Mouse (Mus musculus) spleen, postnatal 0 days (tissue): ENCODE data around the gene Krtap4-16. TPM values are rescaled to one million over a fixed set of nuclear protein-coding genes. Genes with fewer than 3 reads are reported as not detected.

ENCODE experiments used
- polyA plus RNA-seq: library from polyadenylated mRNA; unstranded; fragments of >200 nt; fragmentation: Nextera tagmentation; extraction: Ambion mirVana; gene quantifications from 2 replicates; pipeline ENCODE4 v1.2.1, GENCODE M21; 2015

Gene Krtap4-16
- polyA plus RNA-seq = not detected in 2 replicates

GRCm38 (mm10) chr11:99851508-99851907, at the start of gene Krtap4-16:
Gene Krtap4-16, minus strand, starts transcription at chr11:99851608.

GRCm38 (mm10) chr11:99878887-99879286, 27.5 kb upstream of the Krtap4-16 start, which contains the start of gene Gm11567:
Gene Gm11567, plus strand, starts transcription at chr11:99879187.

GRCm38 (mm10) chr11:99873089-99873488, 21.7 kb upstream of the Krtap4-16 start, which contains the start of gene Krtap9-1:
Gene Krtap9-1, plus strand, starts transcription at chr11:99873389.

GRCm38 (mm10) chr11:99864176-99864575, 12.8 kb upstream of the Krtap4-16 start, which contains the start of gene Gm11559:
Gene Gm11559, plus strand, starts transcription at chr11:99864476.

GRCm38 (mm10) chr11:99857617-99858016, 6.2 kb upstream of the Krtap4-16 start, which contains the start of gene Gm11568:
Gene Gm11568, plus strand, starts transcription at chr11:99857917.

GRCm38 (mm10) chr11:99837966-99838365, 13.4 kb downstream of the Krtap4-16 start, which contains the start of gene 2300003K06Rik:
Gene 2300003K06Rik, minus strand, starts transcription at chr11:99838066.

GRCm38 (mm10) chr11:99815566-99815965, 35.8 kb downstream of the Krtap4-16 start, which contains the start of gene Gm11564:
Gene Gm11564, minus strand, starts transcription at chr11:99815666.

GRCm38 (mm10) chr11:99809792-99810191, 41.6 kb downstream of the Krtap4-16 start, which contains the start of gene Krtap4-13:
Gene Krtap4-13, minus strand, starts transcription at chr11:99809892.

GRCm38 (mm10) chr11:99804346-99804745, 47.1 kb downstream of the Krtap4-16 start, which contains the start of gene Gm11554:
Gene Gm11554, minus strand, starts transcription at chr11:99804446.

Other genes starting within 250 kb of the Krtap4-16 start
- not detected in 2 replicates for gene Gm11938, start 248.3 kb downstream of the Krtap4-16 start, polyA plus RNA-seq
- not detected in 2 replicates for gene Gm11937, start 241.4 kb downstream of the Krtap4-16 start, polyA plus RNA-seq
- gene Krtap2-4, start 236.8 kb downstream of the Krtap4-16 start, polyA plus RNA-seq = not detected in 2 replicates
- not detected in 2 replicates for gene Gm11562, start 231.2 kb downstream of the Krtap4-16 start, polyA plus RNA-seq
- gene Krtap4-1, start 223.4 kb downstream of the Krtap4-16 start, polyA plus RNA-seq = not detected in 2 replicates
- not detected in 2 replicates for gene Krtap4-2, start 216.5 kb downstream of the Krtap4-16 start, polyA plus RNA-seq
- not detected in 2 replicates for gene Krtap4-7, start 207.5 kb downstream of the Krtap4-16 start, polyA plus RNA-seq
- gene Gm11555, start 201.4 kb downstream of the Krtap4-16 start, polyA plus RNA-seq = not detected in 2 replicates
- gene Gm11563, start 192.6 kb downstream of the Krtap4-16 start, polyA plus RNA-seq = not detected in 2 replicates
- not detected in 2 replicates for gene Krtap4-6, start 185.6 kb downstream of the Krtap4-16 start, polyA plus RNA-seq
- gene Gm14190, start 160.9 kb downstream of the Krtap4-16 start, polyA plus RNA-seq = not detected in 2 replicates
- not detected in 2 replicates for gene Gm14180, start 117.3 kb downstream of the Krtap4-16 start, polyA plus RNA-seq
- not detected in 2 replicates for gene Gm11595, start 78.7 kb downstream of the Krtap4-16 start, polyA plus RNA-seq
- gene Krtap4-8, start 70.9 kb downstream of the Krtap4-16 start, polyA plus RNA-seq = not detected in 2 replicates
- not detected in 2 replicates for gene Krtap4-9, start 66.4 kb downstream of the Krtap4-16 start, polyA plus RNA-seq
- gene Gm11596, start 58.1 kb downstream of the Krtap4-16 start, polyA plus RNA-seq = not detected in 2 replicates
- gene Gm11569, start 52.7 kb downstream of the Krtap4-16 start, polyA plus RNA-seq = not detected in 2 replicates
- not detected in 2 replicates for gene Gm11554, start 47.2 kb downstream of the Krtap4-16 start, polyA plus RNA-seq
- gene Krtap4-13, start 41.7 kb downstream of the Krtap4-16 start, polyA plus RNA-seq = not detected in 2 replicates
- gene Gm11564, start 35.9 kb downstream of the Krtap4-16 start, polyA plus RNA-seq = not detected in 2 replicates
- gene 2300003K06Rik, start 13.5 kb downstream of the Krtap4-16 start, polyA plus RNA-seq = not detected in 2 replicates
- gene Gm11568, start 6.3 kb upstream of the Krtap4-16 start, polyA plus RNA-seq = not detected in 2 replicates
- not detected in 2 replicates for gene Gm11559, start 12.9 kb upstream of the Krtap4-16 start, polyA plus RNA-seq
- not detected in 2 replicates for gene Krtap9-1, start 21.8 kb upstream of the Krtap4-16 start, polyA plus RNA-seq
- not detected in 2 replicates for gene Gm11567, start 27.6 kb upstream of the Krtap4-16 start, polyA plus RNA-seq
- gene Krtap31-1, start 56.3 kb upstream of the Krtap4-16 start, polyA plus RNA-seq = not detected in 2 replicates
- gene Gm11565, start 63.1 kb upstream of the Krtap4-16 start, polyA plus RNA-seq = not detected in 2 replicates
- gene Krtap31-2, start 84.7 kb upstream of the Krtap4-16 start, polyA plus RNA-seq = not detected in 2 replicates
- gene Krtap9-5, start 96.9 kb upstream of the Krtap4-16 start, polyA plus RNA-seq = not detected in 2 replicates
- gene Krtap29-1, start 127.4 kb upstream of the Krtap4-16 start, polyA plus RNA-seq = not detected in 2 replicates
- gene Krtap16-1, start 135.0 kb upstream of the Krtap4-16 start, polyA plus RNA-seq = not detected in 2 replicates
- not detected in 2 replicates for gene Krtap17-1, start 142.4 kb upstream of the Krtap4-16 start, polyA plus RNA-seq
- gene Krt33a, start 164.6 kb upstream of the Krtap4-16 start, polyA plus RNA-seq = not detected in 2 replicates
- gene Krt33b, start 178.3 kb upstream of the Krtap4-16 start, polyA plus RNA-seq = not detected in 2 replicates
- gene Krt34, start 189.9 kb upstream of the Krtap4-16 start, polyA plus RNA-seq = not detected in 2 replicates
- gene Krt31, start 198.9 kb upstream of the Krtap4-16 start, polyA plus RNA-seq = not detected in 2 replicates
- gene Krt32, start 236.6 kb upstream of the Krtap4-16 start, polyA plus RNA-seq = not detected in 2 replicates
- not detected in 2 replicates for gene Krt35, start 244.6 kb upstream of the Krtap4-16 start, polyA plus RNA-seq